Mouse (Mus musculus) right cerebral cortex, postnatal 10 days (tissue): Measurements from ENCODE around the gene Phlda3.

Experiments used
- DNase-seq, 2 experiments: peaks; one replicate each; pipeline ENCODE4 v3.0.0; 2021; ENCODE audit warnings: low spot score in 2 of 2

Phlda3 gene

GRCm38 (mm10) chr1:135765645-135766591 lies at the start of gene Phlda3:
TSS of gene Phlda3 (plus strand) at chr1:135766119.
- DNase-seq = peak; percentile 56 to 70

DNA sequence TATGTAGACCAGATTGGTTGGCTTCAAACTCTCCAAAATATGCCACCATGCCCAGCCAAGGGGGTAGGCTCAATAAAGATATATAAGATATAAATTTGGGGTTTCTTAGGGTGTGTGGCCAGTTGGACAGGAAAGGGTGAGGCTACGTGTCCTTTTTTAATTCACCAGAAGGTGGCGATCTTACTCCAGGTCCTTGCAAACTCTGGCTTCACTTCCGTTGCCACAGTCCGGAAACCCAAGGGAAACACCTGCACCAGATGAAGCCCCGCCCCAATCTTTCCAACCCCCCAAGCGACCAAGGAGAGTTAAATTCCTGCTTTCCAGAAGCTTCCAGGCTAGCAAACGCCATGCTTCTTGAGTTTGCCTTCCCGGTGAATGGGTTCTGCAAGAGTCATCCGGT lies 46.4 kb upstream of the Phlda3 start:
- peak; percentile 58 to 70 for DNase-seq

DNA sequence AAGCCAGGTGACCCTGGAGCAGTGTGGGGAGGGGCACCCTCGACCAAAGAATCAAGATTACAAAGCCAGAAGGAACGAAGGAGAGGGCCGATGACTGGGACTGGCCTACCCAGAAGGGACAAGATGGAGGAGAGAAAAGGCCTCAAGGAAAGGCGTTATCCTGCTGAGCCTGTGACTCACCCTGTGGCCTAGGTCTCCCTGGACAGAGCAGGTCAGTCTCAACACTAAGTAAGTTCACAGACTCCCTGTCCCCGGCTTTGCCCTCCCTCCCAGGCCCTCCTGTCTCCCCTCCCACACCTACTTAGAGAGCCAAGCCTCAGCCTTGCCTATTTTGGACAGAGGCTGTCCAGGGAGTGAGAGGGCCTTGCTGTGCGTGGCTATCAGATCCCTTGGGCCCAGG lies 45.9 kb upstream of the Phlda3 start, which contains the start of gene Csrp1:
Gene Csrp1 (plus strand): TSS at position 79 of the 400 bp plus-strand sequence.
- DNase-seq = no peak

DNA sequence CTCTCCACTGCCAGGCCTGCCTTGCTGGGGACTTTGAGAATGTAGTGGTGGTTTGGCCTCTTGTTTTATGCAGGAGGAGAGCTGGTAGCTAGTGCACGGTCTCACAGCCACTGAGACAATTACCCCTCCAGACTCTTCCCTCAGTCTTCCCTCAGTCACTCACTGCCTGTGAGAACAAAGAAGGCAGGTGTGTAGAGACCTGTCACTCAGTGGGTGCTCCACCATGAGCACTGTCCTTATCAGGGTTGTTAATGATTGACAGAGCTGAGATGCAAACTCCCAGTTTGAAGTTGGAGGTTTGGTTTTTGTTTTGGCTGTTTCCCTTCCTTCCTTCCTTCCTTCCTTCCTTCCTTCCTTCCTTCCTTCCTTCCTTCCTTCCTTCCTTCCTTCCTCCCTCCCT lies 42.9 kb upstream of the Phlda3 start:
- no peak for DNase-seq

- DNase-seq = no peak
Observed at GRCm38 (mm10) chr1:135724134-135724533, 41.8 kb upstream of the Phlda3 start.

GRCm38 (mm10) chr1:135725324-135725723 lies 40.6 kb upstream of the Phlda3 start:
- no peak for DNase-seq

GRCm38 (mm10) chr1:135725936-135726335 lies 40.0 kb upstream of the Phlda3 start:
- DNase-seq = no peak

DNA sequence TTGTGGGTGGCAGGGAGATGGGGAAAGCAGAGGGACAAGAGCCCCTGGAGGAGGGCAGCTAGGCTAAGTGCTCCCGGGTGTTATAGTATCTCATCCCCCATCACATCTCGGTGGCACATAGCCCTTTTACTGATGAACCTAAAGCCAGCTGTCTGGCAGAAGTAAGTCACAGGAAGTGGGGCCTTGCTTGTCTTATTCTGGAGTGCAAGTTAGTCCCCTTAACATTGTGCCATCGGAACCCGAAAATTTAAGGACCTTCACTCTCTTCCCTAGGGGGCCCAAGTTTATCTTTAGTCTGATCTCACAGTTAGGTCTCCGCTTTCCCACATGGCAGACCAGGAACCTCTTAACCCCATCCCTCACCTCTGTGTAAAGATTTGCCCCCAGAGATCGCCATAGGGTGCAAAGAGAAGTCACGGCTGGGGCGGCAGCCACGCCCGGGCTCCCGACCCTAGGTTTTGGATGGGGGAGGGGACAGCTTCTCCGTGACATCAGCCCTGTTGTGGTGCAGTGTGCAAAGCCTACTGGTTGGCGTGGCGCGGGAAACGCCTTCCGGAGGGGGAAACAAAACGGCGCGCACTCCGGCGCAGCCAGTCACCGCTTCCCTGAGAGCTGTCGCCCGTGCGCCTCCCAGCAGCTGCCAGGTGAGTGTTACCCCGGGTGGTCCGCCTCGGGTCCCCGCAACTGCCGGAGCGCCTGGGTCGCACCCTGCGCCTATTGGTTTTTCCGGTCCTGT lies 37.1 kb upstream of the Phlda3 start:
- DNase-seq = peak; percentile 88 to 90

- no peak for DNase-seq
Observed at GRCm38 (mm10) chr1:135729367-135729713, 36.6 kb upstream of the Phlda3 start.

- no peak for DNase-seq
Observed at GRCm38 (mm10) chr1:135729821-135730220, 36.1 kb upstream of the Phlda3 start.

DNA sequence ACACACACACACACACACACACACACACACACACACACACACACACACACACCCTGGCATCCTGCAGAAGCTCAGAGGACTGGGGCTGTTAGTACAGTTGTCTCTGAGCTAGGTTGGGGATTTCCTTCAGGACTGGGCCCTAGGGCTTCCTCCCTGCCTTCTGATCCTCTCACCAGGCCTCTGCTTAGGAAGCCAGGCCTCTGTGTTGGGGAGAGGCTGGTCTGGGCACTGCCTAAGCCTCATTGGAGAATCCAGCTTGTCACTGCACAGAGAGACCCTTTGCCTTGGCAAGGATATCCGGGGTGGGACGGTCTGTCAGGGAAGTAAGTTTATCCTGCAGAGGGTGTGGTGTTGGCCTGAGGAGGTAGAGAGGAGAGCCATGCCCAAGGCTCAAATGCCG lies 35.6 kb upstream of the Phlda3 start:
- DNase-seq = no peak

DNA sequence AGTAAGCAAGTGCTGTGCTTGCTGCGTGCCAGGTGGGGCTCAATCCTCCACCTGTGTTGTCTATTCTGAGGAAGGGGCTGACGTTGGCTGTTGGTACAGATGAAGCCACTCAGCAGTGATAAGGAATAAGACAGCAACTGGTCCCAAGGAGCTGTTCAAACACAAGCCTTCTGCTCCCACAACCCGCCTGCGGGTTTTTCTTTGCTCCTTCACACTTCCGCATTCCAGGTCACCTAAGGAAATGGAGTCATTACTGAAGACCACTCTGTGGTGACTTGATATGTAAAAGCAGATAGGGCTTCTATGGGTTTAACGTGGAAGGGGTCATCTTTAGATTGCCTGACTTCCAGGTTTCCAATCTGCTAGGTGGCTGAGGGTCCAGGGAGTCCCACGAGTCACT lies 34.5 kb upstream of the Phlda3 start:
- no peak for DNase-seq

- peak in 1 of 2 experiments; percentile 51 for DNase-seq
Observed at GRCm38 (mm10) chr1:135731897-135732684, 33.8 kb upstream of the Phlda3 start.

GRCm38 (mm10) chr1:135734225-135734937 lies 31.5 kb upstream of the Phlda3 start:
- DNase-seq = peak; percentile 84 to 86

DNA sequence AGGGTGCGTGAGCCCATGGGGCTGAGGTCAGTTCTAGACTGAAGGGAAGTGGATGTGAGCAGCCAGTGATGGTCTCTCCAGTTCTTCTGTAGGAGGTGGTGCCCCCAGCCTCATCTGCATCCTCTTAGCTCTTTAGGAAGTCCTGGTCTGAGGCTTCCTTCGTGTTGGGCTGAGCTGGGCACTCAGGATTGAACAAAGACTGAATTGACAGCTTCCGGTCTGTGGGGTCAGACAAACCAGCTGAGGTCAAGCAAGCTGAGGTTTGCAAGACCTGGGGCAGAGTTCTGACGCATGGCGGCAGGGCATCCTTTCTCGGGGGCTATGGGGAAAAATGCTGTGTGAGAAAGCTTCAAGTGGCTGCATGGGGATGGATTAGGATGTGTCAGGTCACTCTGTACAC lies 30.5 kb upstream of the Phlda3 start:
- no peak for DNase-seq

DNA sequence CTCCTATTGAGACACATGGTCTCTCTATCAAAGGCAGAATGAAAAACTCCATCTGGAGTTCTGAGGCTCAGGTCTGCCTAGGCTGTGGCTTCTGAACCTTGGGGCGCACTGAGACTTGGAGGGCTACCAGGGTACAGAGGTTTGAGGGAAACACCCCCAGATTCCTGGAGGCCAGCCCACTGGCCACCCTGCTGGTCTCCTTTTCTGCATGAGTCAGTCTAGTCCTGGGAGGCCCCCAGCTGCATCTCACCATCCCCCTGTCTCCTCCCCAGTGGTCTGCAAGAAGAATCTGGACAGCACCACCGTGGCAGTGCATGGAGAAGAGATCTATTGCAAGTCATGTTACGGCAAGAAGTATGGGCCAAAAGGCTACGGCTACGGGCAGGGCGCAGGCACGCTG lies 20.9 kb upstream of the Phlda3 start:
- no peak for DNase-seq

DNA sequence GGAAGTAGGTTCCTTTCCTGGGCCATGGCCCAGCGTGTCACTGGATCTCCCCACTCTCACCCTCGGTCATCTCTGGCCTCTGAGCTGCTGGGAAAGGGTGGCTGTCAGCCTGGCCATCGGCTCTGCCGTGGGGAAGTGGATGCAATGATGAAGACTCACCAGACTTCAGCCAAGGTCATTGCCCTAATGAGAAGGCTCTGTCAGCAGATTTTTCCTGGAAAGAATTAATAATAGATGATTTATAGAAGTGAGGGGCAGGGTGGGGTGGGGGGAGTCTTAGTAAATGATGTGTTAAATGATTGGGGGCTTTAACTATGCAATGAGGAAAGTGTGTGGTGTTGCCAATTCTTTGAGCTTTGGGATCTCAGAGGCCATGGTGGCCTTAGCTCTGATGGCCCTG lies 19.7 kb upstream of the Phlda3 start:
- DNase-seq = no peak

- DNase-seq = peak; percentile 94
Observed at GRCm38 (mm10) chr1:135752737-135753348, 13.1 kb upstream of the Phlda3 start.

DNA sequence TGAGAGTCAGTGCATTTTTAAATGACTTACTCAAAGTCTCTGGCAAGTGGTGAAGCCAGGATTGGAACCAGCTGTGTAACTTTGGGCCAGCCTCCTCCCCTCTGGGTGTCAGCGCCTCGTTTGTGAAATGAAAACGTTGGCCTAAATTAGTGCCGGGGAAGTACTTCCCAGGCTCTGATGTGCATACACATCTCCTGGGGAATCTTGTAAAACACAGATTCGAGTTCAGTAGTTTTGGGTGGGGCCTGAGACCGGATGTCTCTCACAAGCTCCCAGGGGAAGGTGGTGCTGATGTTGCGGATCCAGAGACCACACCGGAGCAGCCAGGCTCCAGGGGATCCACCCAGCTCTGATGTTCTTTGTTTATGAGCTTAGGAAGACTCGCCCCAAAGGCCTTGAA lies 10.6 kb upstream of the Phlda3 start:
- DNase-seq = no peak

DNA sequence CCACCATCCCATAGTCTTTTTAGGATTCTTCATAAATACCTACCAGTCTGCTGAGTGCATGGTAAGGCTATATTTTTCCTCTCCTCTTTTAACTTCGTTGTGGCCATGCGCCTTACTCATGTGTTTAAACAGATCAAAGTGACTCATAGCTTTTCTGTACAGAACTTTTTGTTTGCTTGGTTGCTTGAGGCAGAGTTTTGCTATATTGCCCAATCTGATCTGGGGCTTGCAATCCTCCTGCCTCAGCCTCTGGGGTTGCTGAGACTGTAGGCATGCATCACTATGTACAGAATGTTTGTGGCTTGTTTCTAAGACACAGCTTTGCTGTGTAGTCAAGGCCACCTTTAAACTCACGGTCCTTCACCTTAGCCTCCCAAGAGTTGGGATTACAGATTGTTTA lies 10.0 kb upstream of the Phlda3 start:
- DNase-seq = no peak

- DNase-seq = no peak
Observed at GRCm38 (mm10) chr1:135757287-135757686, 8.6 kb upstream of the Phlda3 start.
